Mouse (Mus musculus) small intestine, adult 2 months (tissue): ENCODE data around the gene Cd8b1. TPM values are rescaled to one million over a fixed set of nuclear protein-coding genes. Genes with fewer than 3 reads are reported as not detected.

Source experiments
- H3K27ac ChIP-seq: fragments of 200-500 bp; 2 replicates; pipeline ENCODE4 v1.5.1; 2012; ENCODE audit warnings: low read depth, low read length, control low read depth, inconsistent platforms; ENCODE audit not compliant: insufficient read depth
- H3K27me3 ChIP-seq: fragments of 200-500 bp; 2 replicates; pipeline ENCODE4 v1.6.1; 2012; ENCODE audit warnings: mild to moderate bottlenecking, moderate library complexity, low read length, inconsistent platforms; ENCODE audit not compliant: control insufficient read depth, insufficient read depth
- H3K36me3 ChIP-seq: fragments of 200-500 bp; 2 replicates; pipeline ENCODE4 v1.6.1; 2012; ENCODE audit warnings: mild to moderate bottlenecking, low read length, control low read depth, inconsistent platforms; ENCODE audit not compliant: control insufficient read depth, insufficient read depth
- H3K4me1 ChIP-seq: fragments of 200-500 bp; 2 replicates; pipeline ENCODE4 v1.6.1; 2012; ENCODE audit warnings: low read length, inconsistent platforms, mixed read lengths; ENCODE audit not compliant: control insufficient read depth, insufficient read depth, insufficient read length
- H3K4me3 ChIP-seq: fragments of 200-500 bp; 2 replicates; pipeline ENCODE4 v1.5.1; 2012; ENCODE audit warnings: low read depth, mild to moderate bottlenecking, control low read depth, inconsistent platforms, low read length, moderate library complexity
- CTCF ChIP-seq: fragments of 200-500 bp; IDR thresholded peaks from 2 replicates; pipeline ENCODE4 v1.5.1; 2012; ENCODE audit warnings: low read depth, mild to moderate bottlenecking, control low read depth, inconsistent platforms, low read length, moderate library complexity, mixed read lengths; ENCODE audit not compliant: insufficient replicate concordance, insufficient read length; ENCODE audit errors: extremely low read depth
- POLR2A ChIP-seq: fragments of 200-500 bp; IDR thresholded peaks from 2 replicates; pipeline ENCODE4 v1.6.1; 2012; ENCODE audit warnings: low read depth, mild to moderate bottlenecking, control low read depth, inconsistent platforms, low read length, moderate library complexity
- WGBS: fragments of 180-500 bp; shearing (Covaris S2); methylation state at CpG from one replicate; pipeline ENCODE4 v1.1.7; 2018; 5-methylcytosine and 5-hydroxymethylcytosine counted together
- polyA plus RNA-seq: library from polyadenylated mRNA; depleted of rRNA; stranded (reverse); fragments of >200 nt; gene quantifications from 2 replicates; pipeline ENCODE4 v1.2.3, GENCODE M21; 2012; rRNA removed

The Cd8b1 gene
- polyA plus RNA-seq, 1 experiment = 1.9 TPM

- Histone ChIP-seq H3K36me3 (no peaks in the 10 kb centered on the region), H3K27ac (no peak overlapping the region), H3K27me3 (no peaks in the 10 kb centered on the region), H3K4me3 (no peak overlapping the region), H3K4me1 (no peaks in the 10 kb centered on the region)
- WGBS = 87% methylated on average over 5 of the region's 5 CpGs
- TF ChIP-seq CTCF (no peak), POLR2A (no peak)
Observed at GRCm38 (mm10) chr6:71381654-71382053, 59.1 kb downstream of the Cd8b1 start.

Other genes starting within 250 kb of the Cd8b1 start
- gene Thnsl2, start 178.3 kb upstream of the Cd8b1 start, polyA plus RNA-seq = 10.0 and 23.1 TPM in 2 replicates
- 100 and 118 TPM in 2 replicates for gene Fabp1, start 123.0 kb upstream of the Cd8b1 start, polyA plus RNA-seq
- 2.7 and 6.9 TPM in 2 replicates for gene Krcc1, start 51.1 kb upstream of the Cd8b1 start, polyA plus RNA-seq
- gene Smyd1, start 555 bp upstream of the Cd8b1 start, polyA plus RNA-seq = 0.04 TPM in 1 of 2 replicates, not detected in the other
- 4.2 and 6.4 TPM in 2 replicates for gene Cd8a, start 50.6 kb downstream of the Cd8b1 start, polyA plus RNA-seq
- 4.9 and 12.5 TPM in 2 replicates for gene Rmnd5a, start 117.8 kb downstream of the Cd8b1 start, polyA plus RNA-seq
- gene Rnf103, start 171.1 kb downstream of the Cd8b1 start, polyA plus RNA-seq = 22.1 and 67.6 TPM in 2 replicates
- 11.7 and 19.6 TPM in 2 replicates for gene Chmp3, start 221.0 kb downstream of the Cd8b1 start, polyA plus RNA-seq